Mouse (Mus musculus) kidney, adult 8-10 months (tissue): ENCODE measurements around the gene H3f3a.
"Not testable (repeated sequence)": the region's sequence is repeated elsewhere in the genome, so short reads cannot be mapped to it uniquely, and the experiment has no call there.

ENCODE experiments used
- DNase-seq, 2 experiments: peaks; one replicate each; pipeline ENCODE4 v3.0.0; 2022

Gene H3f3a

DNA sequence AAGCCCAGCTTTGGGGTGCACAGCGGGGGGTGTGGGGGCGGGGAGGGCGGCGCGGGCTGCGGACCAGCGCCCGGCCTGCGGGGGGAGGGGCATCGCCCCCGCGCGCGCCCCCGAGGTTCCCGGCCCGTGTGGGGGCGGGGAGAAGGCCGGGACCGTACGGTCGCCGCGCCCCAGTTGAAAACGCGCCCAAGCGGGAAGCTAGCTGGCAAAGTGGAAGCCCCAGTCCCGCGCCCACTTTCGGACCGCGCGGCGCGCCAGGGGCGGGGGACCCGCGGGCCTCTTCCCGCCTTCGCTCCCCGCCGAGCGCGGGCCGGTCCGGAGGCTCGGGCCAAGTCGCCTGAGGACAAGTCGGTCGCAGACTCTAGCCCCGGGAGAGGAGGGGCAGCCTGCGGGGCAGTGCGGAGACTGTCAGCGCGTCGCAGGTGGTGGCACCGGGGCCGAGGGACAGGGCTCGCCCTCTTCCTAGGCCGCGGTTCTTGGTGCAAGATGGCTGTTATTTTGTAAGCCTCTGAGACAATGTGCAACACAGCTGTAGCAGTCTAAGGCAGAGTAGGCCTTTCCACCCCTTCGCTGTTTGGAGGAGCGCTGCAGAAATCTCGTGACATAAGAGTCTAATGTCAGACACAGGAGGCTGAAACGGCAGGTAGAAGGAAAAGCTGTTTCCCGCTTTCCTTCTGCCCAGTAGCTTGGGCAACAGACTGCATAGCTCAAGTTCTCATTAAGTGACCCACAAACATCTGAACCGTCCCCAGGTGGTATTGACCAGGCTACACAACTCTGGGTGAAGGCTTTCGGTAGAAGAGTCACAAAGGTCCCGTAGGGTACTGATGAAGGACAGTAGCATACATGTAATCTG lies at the start of gene H3f3a:
Gene H3f3a (minus strand): TSS at position 59 of the 856 bp plus-strand sequence.
- DNase-seq: peak; percentile 80 to 82

DNA sequence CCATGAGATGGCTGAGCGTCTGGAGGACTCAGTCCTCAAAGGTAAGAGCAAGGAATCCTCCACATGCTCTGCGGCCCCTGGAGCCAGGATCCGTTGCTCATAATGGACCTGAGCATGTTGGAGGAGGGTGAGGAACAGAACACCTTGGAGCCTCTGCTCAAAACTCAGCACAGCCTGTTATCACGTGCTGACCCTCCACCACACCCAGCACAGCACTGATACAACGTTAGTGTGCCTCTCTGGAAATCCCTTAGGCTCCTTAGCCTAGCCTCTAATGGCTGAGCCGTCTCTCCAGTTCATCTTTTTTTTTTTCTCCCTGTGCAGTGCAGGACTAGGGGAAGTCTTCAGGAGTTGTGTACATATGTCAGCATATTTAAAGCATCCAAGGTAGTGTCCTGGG lies 46.3 kb upstream of the H3f3a start:
- no peak for DNase-seq

DNA sequence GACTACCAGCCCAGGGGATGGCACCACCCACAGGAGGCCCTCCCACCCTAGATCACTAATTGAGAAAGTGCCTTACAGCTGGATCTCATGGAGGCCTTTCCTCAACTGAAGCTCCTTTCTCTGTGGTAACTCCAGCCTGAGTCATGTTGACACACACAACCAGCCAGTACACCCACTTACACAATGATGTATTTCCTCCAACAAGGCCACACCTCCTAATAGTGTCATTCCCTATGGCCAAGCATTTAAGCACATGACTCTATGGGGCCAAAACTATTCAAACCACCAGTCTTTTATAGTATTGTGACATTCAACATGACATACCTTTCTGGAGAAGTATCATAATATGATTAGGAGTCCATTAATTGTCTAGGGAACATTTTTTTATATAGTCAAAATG lies 45.0 kb upstream of the H3f3a start:
- no peak for DNase-seq

DNA sequence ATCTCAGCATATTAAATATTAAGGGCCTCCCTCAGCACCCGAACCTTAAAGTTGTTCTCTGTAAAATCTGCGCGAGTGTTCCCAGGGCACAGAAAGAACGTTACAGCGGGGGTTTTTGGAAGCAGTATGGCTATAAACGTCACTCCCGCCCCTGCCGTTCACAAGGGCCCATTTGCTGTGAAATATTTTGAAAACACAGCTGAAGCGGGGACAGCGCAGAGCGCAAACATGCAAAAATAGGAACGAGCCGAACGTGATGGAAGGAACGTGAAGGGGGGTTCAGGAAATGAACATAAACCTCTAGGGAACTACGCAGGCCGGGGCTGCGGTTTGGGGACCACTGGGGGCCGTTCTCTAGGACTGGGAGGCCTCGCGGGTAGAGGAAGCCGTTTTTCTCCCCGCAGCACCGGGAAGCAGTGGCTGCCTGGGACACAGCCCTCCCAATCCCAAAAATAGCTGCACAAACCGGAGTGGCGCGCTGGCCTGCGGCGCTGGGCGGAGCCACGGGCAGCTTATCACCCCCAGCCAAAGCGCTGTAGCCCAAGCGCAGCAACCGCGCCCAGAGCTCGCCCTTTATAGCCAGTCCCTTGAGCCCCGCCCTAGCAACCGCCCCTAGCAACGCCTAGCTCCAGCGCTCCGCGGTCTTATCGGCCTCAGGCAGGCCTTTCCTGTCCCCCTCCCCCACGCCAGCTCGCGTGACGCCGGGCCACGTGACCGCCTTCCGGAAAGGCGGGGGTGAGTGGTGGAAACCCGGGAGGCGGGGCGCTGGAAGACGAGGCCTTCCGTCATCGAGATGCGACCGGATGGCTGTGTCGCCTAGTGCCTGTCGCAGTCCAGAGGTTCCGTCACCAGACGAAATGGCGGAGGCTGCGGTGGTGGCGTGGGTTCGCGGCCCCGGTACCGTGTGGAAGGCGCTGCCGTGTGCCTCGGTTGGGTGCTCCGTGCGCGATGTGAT lies 36.9 kb upstream of the H3f3a start, which contains the start of gene Sde2:
Gene Sde2 (plus strand): TSS at position 812 of the 955 bp plus-strand sequence.
- peak; percentile 100 for DNase-seq

DNA sequence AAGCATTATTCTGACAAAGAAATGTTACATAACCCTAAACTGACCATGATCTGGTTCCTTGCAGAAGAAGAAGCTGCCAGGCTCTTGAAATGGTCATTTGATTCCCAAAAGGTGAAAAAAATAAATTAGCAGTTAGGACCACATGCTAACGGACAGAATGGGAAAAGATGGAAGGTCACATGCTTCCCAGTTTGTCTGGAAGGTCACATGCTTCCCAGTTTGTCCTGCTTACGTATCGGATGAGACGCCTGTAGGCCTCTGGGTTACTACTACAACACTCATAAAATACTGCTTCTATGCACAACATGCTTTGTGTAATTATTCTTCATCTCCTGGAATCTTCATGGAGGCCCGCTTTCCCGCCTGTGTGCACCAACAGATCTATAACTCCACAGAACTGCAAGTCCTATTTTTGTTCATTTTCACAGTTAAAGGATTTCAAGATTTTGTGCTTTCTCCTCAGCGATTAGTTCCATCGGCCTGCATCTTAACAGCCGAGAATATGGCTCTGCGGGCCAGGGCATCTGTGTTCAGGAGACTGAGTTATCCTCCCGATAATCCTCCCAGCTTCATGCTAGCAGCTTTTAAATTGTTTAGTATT lies 36.1 kb upstream of the H3f3a start:
- DNase-seq: peak in 1 of 2 experiments; percentile 16

DNA sequence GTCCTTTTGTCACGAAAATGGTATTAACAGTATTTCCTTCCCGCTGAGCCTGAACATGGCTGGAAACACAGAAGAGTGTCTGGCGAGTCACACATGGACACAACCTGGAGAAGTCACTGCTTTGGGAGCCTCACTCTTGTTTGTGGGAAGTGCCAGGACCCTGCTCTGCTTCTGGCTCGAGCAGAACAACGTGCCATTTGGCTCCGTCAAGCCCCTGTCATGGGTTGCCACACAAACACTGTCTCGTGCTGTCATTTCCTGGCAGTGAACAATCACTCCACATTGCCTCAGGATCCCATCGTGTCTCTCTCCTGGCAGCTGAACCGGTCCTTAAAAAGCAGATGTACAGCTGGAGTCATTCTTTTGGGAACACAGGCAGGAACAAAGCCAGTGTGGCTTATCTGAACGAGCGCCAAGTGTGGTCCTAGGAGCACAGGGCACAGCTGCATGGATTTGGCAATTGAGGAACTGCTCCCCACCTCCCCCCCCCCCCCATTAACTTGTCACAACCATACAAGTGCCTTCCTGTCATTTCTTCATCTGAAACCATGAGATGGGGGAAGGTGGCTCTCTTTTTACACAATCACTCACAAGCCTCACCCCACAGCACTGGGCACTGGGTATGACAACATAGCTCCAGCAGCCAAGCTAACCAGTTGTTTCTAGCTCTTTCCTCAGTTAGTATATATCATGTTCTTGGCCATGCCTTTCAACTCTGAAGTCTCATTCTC lies 34.9 kb upstream of the H3f3a start:
- peak; percentile 43 to 45 for DNase-seq

DNA sequence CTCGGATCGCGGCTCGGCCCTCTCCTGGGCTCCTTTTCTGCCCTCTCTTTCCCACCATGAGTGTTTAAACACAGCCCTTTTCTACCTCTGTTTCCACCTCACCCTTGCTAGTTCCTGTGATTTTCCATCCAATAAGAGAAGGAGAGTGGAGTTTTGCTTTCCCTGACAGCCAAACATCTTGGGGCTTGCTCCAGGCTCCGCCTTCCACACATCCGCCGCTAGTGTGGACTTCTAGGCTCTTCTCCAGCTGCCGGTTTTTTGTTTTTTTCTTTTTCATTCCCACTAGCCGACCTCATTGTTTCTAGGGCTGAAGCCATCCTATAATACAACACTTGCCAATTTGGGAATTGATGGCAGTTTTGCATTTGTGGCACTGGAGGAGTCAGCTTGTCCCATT lies 34.4 kb upstream of the H3f3a start:
- DNase-seq: peak; percentile 78 to 86

DNA sequence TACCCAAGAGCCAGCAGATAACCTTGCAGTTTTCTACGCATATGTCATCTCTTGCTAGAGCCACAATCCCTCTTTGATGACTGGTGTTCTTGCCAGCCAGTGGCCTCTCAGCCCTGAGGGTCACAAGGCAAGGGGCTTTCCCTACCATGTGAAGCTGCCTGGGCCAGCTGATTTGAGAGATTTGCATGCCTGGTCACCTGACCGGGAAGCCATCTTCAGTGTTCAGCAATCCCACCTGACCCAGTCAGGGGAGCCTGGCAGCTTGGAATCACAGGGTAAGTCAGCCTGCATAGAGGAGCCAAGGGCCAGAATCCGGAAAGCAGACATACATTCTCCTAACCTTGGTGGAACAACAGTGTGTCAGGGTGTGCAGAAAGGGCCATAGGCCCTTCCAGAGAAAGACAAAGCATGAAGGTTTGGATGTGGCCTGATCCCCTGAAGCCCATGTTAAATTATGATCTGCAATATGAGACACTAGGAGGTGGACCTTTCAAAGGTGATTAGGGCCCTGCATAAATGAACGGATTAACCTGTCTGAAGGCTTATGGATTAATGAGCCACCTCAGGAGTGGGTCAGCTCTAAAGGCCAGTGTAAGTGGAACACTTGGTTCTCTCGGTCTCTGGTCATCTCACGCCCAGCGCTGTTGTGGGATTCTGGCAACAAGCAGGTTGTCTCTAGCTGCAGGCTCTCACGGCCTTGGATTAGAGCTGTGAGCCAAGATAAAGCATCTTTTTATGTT lies 28.0 kb upstream of the H3f3a start:
- DNase-seq: no peak

DNA sequence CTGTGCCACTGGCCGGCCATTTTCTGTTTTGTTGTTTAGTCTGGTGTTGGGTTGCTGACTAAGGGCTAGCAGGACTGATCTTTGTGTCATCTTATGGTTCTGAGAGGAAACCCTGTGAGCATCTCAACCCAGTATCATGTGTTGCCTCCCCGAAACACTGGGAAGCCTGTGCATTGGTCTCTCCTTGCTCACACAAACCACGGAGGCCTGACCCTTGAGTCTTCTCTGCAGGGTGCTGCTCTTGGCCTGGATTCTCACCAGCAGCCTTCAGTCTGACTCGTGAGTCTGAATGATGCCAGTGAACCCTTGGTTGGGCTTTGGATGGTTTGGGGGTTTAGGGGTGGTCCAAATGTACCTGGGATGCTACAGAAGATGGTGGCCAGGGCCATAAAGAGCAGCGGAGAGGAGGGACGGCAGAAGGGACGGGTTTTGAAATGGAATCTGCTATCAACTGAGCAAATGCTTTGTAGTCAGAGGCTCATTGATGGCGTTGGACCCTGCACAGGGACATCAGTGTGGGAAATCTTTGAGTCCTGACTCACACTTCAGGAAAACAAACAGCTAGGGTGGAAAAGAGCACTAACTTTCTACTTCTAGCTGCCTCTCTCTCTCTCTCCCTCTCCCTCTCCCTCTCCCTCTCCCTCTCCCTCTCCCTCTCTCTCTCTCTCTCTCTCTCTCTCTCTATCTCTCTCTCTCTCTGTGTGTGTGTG lies 25.6 kb upstream of the H3f3a start:
- no peak for DNase-seq

DNA sequence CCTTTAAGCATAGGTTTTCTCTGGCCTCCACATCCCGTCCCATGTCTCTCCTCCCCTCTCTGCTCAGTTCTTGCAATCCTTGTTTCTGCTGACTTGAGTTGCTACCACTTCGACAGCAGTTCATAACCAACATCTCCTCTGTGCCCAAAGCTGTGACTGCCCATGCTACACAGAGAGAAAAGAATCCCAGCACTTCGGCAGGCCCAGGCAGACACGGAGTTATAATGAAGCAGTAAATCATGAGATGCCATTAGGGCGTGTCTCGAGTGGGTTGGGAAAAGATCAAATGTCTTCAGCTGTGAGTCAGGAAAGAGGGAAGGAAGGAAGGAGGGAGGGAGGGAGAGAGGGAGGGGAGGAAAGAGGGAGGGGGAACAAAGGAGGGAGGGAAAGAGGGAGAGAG lies 24.3 kb upstream of the H3f3a start:
- DNase-seq: no peak

DNA sequence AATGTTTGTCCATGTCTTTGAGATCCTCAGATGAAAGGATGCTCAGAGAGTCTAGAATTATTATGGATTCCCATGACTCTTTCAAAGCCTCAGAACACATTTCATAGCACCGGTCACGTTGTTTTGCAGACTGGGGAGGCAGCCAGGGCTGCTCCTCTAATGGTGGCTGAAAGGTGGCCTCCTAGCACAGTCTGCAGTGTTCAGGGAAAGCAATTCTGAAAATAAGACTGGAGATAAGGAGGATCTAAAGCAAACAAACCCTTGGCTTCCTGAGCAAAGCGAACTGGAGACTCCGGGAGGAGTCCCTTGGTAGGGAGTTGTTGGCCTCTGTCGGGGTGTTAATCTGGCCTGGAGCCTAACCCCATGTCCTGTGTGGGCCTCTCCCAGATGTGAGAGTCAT lies 23.4 kb upstream of the H3f3a start:
- no peak for DNase-seq

DNA sequence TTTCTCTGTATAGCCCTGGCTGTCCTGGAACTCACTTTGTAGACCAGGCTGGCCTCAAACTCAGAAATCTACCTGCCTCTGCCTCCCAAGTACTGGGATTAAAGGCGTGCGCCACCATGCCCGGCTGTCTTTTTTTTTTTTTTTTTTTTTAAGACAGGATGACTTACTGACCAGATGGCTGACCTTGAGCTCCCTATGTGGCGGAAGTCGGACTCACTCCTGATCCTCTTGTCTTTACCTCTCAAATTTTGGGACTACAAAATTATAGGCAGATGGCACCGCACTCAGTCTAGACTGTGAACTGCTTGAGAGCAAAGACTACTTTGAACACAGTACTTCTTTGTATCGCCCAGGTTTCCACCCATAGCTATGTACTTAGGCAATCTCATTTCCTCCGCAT lies 22.7 kb upstream of the H3f3a start:
- not testable (repeated sequence) for DNase-seq

DNA sequence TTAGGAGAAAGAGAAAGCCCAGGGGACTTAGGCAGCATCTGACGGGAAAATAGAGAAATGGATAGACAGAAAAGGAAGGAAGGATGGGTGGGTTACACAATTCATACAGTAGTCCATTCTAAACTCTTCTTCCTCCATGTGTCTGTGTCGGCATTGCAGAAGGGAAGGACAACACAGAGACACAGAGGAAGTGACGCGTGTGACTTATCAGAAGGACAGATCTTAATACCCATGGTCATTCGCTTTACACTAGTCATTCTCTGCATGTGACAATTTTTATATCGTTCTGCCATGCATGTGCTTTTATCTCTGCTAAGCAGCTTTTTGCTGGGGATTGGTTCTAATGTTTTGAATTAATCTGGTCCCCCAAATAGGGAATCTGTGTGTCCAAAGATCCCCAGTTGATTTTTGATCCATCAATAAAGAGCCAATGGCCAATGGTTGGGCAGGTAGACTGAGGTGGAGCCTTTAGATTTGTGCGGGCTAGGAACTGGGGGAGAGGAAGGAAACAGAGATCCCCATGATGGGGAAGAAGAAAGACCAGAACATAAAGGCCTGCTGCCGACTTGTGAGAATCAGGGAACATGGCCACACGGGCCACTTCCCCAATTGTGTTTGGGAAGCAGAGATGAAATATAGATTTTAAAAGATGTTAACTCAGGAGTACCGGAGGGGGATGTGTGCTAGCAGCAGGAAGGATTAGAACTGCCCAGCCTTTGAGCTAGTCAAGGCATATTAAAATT lies 21.7 kb upstream of the H3f3a start:
- DNase-seq: no peak

DNA sequence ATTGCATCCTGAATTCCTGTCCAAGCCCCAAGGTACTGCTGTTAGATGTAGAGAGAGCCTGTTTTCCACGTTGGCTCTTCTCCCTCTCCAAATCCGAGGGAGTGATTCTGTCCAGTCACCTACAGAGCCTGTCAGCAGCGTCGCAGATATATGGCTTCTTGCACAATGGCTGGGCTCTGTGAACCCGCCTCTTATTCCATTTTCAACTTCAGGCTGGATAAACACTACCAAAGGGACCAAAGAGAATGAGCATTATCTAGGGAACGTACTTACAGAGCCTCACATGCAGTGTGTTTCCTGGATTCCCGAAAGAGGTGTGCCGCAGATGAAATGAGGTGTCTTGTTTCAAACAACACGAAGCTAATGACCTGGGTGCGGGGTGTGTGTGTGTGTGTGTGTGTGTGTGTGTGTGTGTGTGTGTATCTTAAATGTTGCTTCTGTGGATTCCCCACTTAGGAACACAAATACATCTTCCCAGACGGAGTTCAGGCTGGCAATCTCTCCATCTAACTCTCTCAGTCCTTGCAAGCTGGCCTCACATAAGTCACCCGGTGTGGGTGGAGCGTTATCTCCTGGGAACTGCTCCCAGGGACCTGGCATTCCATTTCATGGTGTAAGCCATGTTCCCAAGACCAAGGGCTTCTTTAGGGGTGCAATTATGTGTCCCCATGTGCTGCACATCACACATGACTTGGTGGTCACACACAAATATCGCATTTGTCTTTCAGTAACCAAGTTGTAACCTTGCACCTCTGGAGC lies 17.0 kb upstream of the H3f3a start:
- DNase-seq: no peak

DNA sequence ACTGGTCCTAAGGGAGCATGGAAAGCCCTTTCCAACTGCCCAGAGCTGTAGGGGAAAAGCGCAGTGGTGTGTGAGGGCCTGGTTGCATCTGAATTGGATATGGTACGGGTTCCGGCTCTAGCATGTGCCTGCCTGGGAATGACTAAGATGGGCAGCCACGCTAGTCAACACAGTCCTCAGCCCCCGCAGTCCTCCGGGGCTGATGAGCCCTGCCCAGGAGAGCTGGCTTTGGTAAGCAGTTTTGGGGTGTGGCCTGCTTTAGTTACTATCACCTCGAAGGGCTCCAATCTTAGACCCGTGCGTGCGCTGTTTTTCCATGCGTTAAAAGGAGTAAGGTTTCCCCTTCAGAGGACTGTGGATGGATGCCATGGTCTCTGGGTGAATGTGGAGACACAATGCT lies 16.4 kb upstream of the H3f3a start:
- DNase-seq: no peak

DNA sequence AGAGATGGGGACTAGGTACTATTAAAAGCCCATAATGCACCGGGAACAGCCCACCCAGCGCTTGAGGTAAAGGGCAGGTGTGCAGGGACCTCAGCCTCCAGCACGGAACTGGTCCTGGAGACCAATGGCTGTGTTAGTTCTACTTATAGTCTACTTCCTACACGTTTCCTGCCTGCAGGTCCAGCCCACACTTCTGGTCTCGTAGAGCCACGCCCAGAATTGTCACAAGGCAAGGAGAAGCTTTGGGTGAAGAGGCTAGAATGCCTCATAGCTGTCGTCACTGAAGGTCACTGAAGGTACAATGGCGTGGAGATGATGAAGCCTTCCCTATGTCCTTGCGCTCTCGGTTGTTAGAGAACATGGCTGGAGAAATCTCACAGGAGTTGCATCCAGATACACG lies 16.0 kb upstream of the H3f3a start:
- DNase-seq: no peak

DNA sequence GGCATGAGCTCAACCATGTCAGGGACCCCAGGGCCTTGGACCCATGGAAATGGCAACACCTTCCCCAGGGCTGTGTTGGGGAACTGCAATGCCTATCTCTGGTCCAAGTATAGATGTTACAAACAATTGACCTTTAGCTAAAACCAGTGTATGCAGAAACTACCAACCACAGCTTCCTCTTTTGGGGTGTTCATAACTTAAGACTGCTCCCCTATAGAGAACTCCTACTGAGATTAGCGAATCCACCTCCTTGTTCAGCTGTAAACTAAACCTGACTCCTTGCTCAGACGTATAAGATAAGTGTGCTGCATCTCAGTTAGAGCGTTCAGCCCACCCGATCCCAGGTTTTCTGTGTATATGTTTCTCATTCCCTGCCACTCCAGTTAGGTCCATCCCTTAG lies 12.9 kb upstream of the H3f3a start:
- no peak for DNase-seq

DNA sequence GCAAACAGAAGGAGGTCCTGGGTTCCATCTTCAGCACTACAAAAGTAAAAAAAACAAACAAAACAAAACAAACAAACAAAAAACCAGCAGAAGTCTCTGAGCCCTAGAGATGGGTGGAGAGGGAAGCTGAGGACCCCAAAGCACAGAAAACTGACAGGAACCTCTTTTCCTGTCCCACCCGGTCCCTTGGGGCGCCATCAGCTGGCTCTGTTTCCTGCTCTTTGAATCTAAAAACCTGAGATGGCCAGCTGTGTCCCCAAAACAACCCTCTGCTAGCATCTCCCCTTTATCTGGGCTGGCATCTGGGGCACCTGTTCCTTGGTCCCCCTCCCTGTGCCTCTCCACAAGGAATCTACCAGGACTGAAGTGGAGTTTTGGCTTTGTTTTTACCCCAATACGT lies 11.0 kb upstream of the H3f3a start:
- peak in 1 of 2 experiments; percentile 26 for DNase-seq

DNA sequence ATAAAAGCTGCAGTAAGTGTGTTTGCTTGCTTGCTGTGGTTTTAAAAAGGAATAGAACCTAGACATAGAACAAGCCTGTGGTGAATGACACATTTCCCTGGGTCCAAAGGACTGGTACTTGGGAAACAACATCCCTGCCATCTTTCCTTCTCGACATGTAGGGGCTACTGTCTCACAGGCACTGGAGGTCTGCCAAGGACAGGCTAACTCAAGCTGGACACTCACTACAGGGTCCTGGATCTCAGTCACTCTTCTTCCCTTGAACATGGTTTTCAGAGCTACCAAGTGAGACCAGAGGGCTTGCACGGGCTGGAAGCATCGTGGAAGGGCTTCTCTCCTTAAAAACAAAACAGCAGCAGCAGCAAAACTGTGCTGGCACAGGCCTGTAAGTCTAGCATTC lies 10.0 kb upstream of the H3f3a start:
- no peak for DNase-seq

DNA sequence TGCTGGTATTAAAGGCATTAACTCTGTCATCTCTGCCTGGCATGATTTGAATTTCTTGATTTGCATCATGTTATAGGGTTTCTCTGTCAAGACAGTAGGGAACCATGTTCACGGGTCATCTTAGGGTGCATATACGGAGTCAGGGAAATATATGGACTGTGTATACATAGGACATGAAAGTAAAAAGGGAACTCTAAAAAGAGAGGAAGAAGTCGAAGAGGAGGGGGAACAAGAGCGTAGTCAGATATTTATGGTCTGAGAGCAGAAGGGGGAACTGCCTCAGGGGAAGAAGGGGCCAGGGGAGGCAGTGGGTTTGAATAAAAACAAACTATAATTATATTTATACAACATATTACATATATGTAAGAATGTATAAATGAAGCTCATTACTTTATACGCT lies 8.5 kb upstream of the H3f3a start:
- DNase-seq: no peak
